Mouse (Mus musculus) megakaryocyte, embryonic 14.5 days (primary cell): ENCODE measurements around the gene Adgrl3.

Source experiments
- FLI1 ChIP-seq: IDR thresholded peaks from 2 replicates; pipeline ENCODE4 v1.6.1; 2012; ENCODE audit warnings: low read length, inconsistent platforms, mixed read lengths
- GATA1 ChIP-seq: IDR thresholded peaks from 3 replicates; pipeline ENCODE4 v1.6.1; 2012; ENCODE audit warnings: mixed read lengths, low read length, inconsistent platforms, borderline replicate concordance

DNA sequence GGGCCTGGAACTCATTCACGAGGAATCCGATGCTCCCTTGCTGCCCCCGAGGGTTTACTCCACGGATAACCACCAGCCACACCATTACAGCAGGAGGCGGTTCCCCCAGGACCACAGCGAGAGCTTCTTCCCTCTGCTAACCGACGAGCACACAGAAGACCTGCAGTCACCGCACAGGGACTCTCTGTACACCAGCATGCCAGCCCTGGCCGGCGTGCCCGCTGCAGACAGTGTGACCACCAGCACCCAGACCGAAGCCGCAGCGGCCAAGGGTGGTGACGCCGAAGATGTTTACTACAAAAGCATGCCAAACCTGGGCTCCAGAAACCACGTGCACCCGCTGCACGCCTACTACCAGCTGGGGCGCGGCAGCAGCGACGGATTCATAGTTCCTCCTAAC lies 774.7 kb downstream of the Adgrl3 start:
- TF ChIP-seq GATA1 (no peak), FLI1 (no peak)
